Mouse (Mus musculus): ENCODE measurements around the gene Kazald1. TPM values are rescaled to one million over a fixed set of nuclear protein-coding genes. Genes with fewer than 3 reads are reported as not detected.

Kazald1 gene
- polyA plus RNA-seq, 1 experiment = 10.4 TPM

GRCm38 (mm10) chr19:45058113-45058839 is 16.8 kb upstream of the Kazald1 start:
- peak; percentile 95 for DNase-seq
- WGBS = under 1% methylated on average over 34 of the region's 34 CpGs
- peaks cover 13% of the 10 kb centered on the region for H3K4me1 ChIP-seq (ENCODE audit: control insufficient read depth, insufficient read depth, low read length)
- H3K4me3 ChIP-seq (replicated peaks; ENCODE audit: extremely low read depth, low read depth, low read length) = peak overlapping the region; percentile 89
- TF ChIP-seq CTCF (IDR thresholded peaks at IDR 0.05; ENCODE audit: insufficient read depth, low read length) (no peak), POLR2A (IDR thresholded peaks at IDR 0.05; ENCODE audit: borderline replicate concordance, extremely low read depth, low read depth, low read length) (peak; percentile 79)

GRCm38 (mm10) chr19:45058841-45059240 is 16.2 kb upstream of the Kazald1 start:
- peak; percentile 37 for DNase-seq
- Histone ChIP-seq H3K4me3 (replicated peaks; ENCODE audit: extremely low read depth, low read depth, low read length) (peak overlapping the region; percentile 64), H3K4me1 (ENCODE audit: control insufficient read depth, insufficient read depth, low read length) (peaks cover 13% of the 10 kb centered on the region)
- WGBS = 1% methylated on average over 14 of the region's 14 CpGs
- TF ChIP-seq CTCF (IDR thresholded peaks at IDR 0.05; ENCODE audit: insufficient read depth, low read length) (no peak), POLR2A (IDR thresholded peaks at IDR 0.05; ENCODE audit: borderline replicate concordance, extremely low read depth, low read depth, low read length) (no peak)

- no peaks in the 10 kb centered on the region for H3K4me1 ChIP-seq (ENCODE audit: control insufficient read depth, insufficient read depth, low read length)
Measured at GRCm38 (mm10) chr19:45063565-45064292, 11.3 kb upstream of the Kazald1 start.

GRCm38 (mm10) chr19:45065226-45065625 is 9.8 kb upstream of the Kazald1 start:
- WGBS = 17% methylated on average over 21 of the region's 21 CpGs
- DNase-seq = no peak
- Histone ChIP-seq H3K4me1 (ENCODE audit: control insufficient read depth, insufficient read depth, low read length) (no peaks in the 10 kb centered on the region), H3K4me3 (replicated peaks; ENCODE audit: extremely low read depth, low read depth, low read length) (no peak overlapping the region)
- no peak for TF ChIP-seq POLR2A (IDR thresholded peaks at IDR 0.05; ENCODE audit: borderline replicate concordance, extremely low read depth, low read depth, low read length)

More at GRCm38 (mm10) chr19:45063565-45064292, 11.3 kb upstream of the Kazald1 start:
- no peak for TF ChIP-seq POLR2A (IDR thresholded peaks at IDR 0.05; ENCODE audit: borderline replicate concordance, extremely low read depth, low read depth, low read length)
- peak; percentile 79 for TF ChIP-seq CTCF (IDR thresholded peaks at IDR 0.05; ENCODE audit: insufficient read depth, low read length)
- peak; percentile 66 for DNase-seq
- H3K4me3 ChIP-seq (replicated peaks; ENCODE audit: extremely low read depth, low read depth, low read length) = no peak overlapping the region
- 42% methylated on average over 20 of the region's 20 CpGs for WGBS

- no peak for DNase-seq
- TF ChIP-seq POLR2A (IDR thresholded peaks at IDR 0.05; ENCODE audit: borderline replicate concordance, extremely low read depth, low read depth, low read length) (no peak), CTCF (IDR thresholded peaks at IDR 0.05; ENCODE audit: insufficient read depth, low read length) (no peak)
- Histone ChIP-seq H3K4me3 (replicated peaks; ENCODE audit: extremely low read depth, low read depth, low read length) (no peak overlapping the region), H3K4me1 (ENCODE audit: control insufficient read depth, insufficient read depth, low read length) (no peaks in the 10 kb centered on the region)
- 50% methylated on average over 17 of the region's 17 CpGs for WGBS
Measured at GRCm38 (mm10) chr19:45067170-45067569, 7.9 kb upstream of the Kazald1 start.

GRCm38 (mm10) chr19:45067758-45068510 is 7.1 kb upstream of the Kazald1 start:
- DNase-seq = no peak
- no peak for TF ChIP-seq CTCF (IDR thresholded peaks at IDR 0.05; ENCODE audit: insufficient read depth, low read length)
- no peak for TF ChIP-seq POLR2A (IDR thresholded peaks at IDR 0.05; ENCODE audit: borderline replicate concordance, extremely low read depth, low read depth, low read length)
- Histone ChIP-seq H3K4me1 (ENCODE audit: control insufficient read depth, insufficient read depth, low read length) (no peaks in the 10 kb centered on the region), H3K4me3 (replicated peaks; ENCODE audit: extremely low read depth, low read depth, low read length) (no peak overlapping the region)
- WGBS = 83% methylated on average over 7 of the region's 7 CpGs

- WGBS = 7% methylated on average over 20 of the region's 20 CpGs
- DNase-seq = peak; percentile 86
- peaks cover 4% of the 10 kb centered on the region for H3K4me1 ChIP-seq (ENCODE audit: control insufficient read depth, insufficient read depth, low read length)
- TF ChIP-seq POLR2A (IDR thresholded peaks at IDR 0.05; ENCODE audit: borderline replicate concordance, extremely low read depth, low read depth, low read length) = no peak
- TF ChIP-seq CTCF (IDR thresholded peaks at IDR 0.05; ENCODE audit: insufficient read depth, low read length) = peak; percentile 93
- H3K4me3 ChIP-seq (replicated peaks; ENCODE audit: extremely low read depth, low read depth, low read length) = peak overlapping the region; percentile 98
Measured at GRCm38 (mm10) chr19:45073871-45074542, 1.0 kb upstream of the Kazald1 start.

GRCm38 (mm10) chr19:45075323-45076035 is 438 bp downstream of the Kazald1 start:
- 1% methylated on average over 32 of the region's 32 CpGs for WGBS
- peaks cover 4% of the 10 kb centered on the region for H3K4me1 ChIP-seq (ENCODE audit: control insufficient read depth, insufficient read depth, low read length)
- H3K4me3 ChIP-seq (replicated peaks; ENCODE audit: extremely low read depth, low read depth, low read length) = peak overlapping the region; percentile 74
- no peak for TF ChIP-seq CTCF (IDR thresholded peaks at IDR 0.05; ENCODE audit: insufficient read depth, low read length)
- TF ChIP-seq POLR2A (IDR thresholded peaks at IDR 0.05; ENCODE audit: borderline replicate concordance, extremely low read depth, low read depth, low read length) = peak; percentile 2; the same call in 1 of the 2 replicates
- peak; percentile 36 for DNase-seq

Measured in lung, adult 2 months (tissue).